ENCODE assay signal across 13 mouse cellular contexts in genomic region chr4:107354543-107354942, GRCm38 (mm10). TPM values are rescaled to one million over a fixed set of nuclear protein-coding genes. Genes with fewer than 3 reads are reported as not detected.
DNase-seq lines count a peak whose midpoint lies in the region; ATAC-seq and TF ChIP-seq lines count a peak whose summit lies in the region.
"Had no signal": no experiment of that assay in that cellular context is flagged by ENCODE, and none has a peak within 500 bp of the region (broad histone marks: within the 10 kb centered on the region; RNA-seq: fewer than 3 reads in every experiment).

No protein-coding gene starts in this region.

- H3K9me3 ChIP-seq in hindbrain, embryonic 13.5 days, result no peaks in the 10 kb centered on the region
- H3K9me3 ChIP-seq in hindbrain, embryonic 11.5 days (ENCODE audit: control insufficient read depth, low read length), result no peaks in the 10 kb centered on the region
- no peaks in the 10 kb centered on the region for H3K9me3 ChIP-seq in kidney, postnatal 0 days (replicated peaks; ENCODE audit: low read length)
- no peaks in the 10 kb centered on the region for H3K9me3 ChIP-seq in neural tube, embryonic 13.5 days
- H3K9me3 ChIP-seq: limb, embryonic 12.5 days; lung, embryonic 15.5 days; midbrain, embryonic 12.5 days had no signal

- no peak for DNase-seq in hindbrain, embryonic 11.5 days (ENCODE audit: low spot score)
- DNase-seq in embryo, embryonic 11.5 days (ENCODE audit: low read depth, low spot score), result peak; percentile 67
- DNase-seq in kidney, postnatal 0 days (ENCODE audit: low spot score), result peak; percentile 94
- DNase-seq in layer of hippocampus, postnatal 10 days (ENCODE audit: low spot score in 2 of 2), result no peak
- DNase-seq in cerebellum, postnatal 14 days, result no peak
- DNase-seq: cerebellum, postnatal 10 days; gastrocnemius, postnatal 10 days had no signal

- H3K27ac ChIP-seq in hindbrain, embryonic 13.5 days, result peak overlapping the region; percentile 52
- no peak overlapping the region for H3K27ac ChIP-seq in hindbrain, embryonic 11.5 days (ENCODE audit: low read depth, low read length)
- H3K27ac ChIP-seq in kidney, postnatal 0 days, result peak overlapping the region; percentile 67; the same call in 1 of the 2 replicates
- H3K27ac ChIP-seq in neural tube, embryonic 13.5 days (replicated peaks), result peak overlapping the region; percentile 85
- H3K27ac ChIP-seq: limb, embryonic 12.5 days; lung, embryonic 15.5 days; midbrain, embryonic 12.5 days had no signal

- peaks cover 25% of the 10 kb centered on the region for H3K36me3 ChIP-seq in hindbrain, embryonic 13.5 days
- H3K36me3 ChIP-seq in hindbrain, embryonic 11.5 days (ENCODE audit: control insufficient read depth, insufficient read depth, low read length), result no peaks in the 10 kb centered on the region
- 0 out of 2 replicates have a peak, but pooled peaks cover 4% of the 10 kb centered on the region for H3K36me3 ChIP-seq in kidney, postnatal 0 days (ENCODE audit: insufficient read depth, low read length)
- H3K36me3 ChIP-seq in neural tube, embryonic 13.5 days, result peaks cover 2% of the 10 kb centered on the region
- H3K36me3 ChIP-seq: lung, embryonic 15.5 days had no signal

- ATAC-seq in hindbrain, embryonic 13.5 days (ENCODE audit: low FRiP score), result peak; percentile 80
- no peak for ATAC-seq in hindbrain, embryonic 11.5 days (ENCODE audit: low FRiP score)
- peak; percentile 80 for ATAC-seq in kidney, postnatal 0 days (replicated peaks; ENCODE audit: low FRiP score, low read depth)
- ATAC-seq in neural tube, embryonic 13.5 days (ENCODE audit: low read depth), result peak; percentile 90
- ATAC-seq in megakaryocyte-erythroid progenitor cell, adult 5-6 weeks (replicated peaks; ENCODE audit: low FRiP score, low TSS enrichment, poor library complexity, severe bottlenecking), result no peak

- TF ChIP-seq CTCF in kidney, postnatal 0 days (IDR thresholded peaks at IDR 0.05; ENCODE audit: low read depth), result no peak

- H3K4me1 ChIP-seq in hindbrain, embryonic 13.5 days (replicated peaks), result peaks cover 12% of the 10 kb centered on the region
- H3K4me1 ChIP-seq in hindbrain, embryonic 11.5 days (replicated peaks; ENCODE audit: control insufficient read depth, insufficient read depth, low read length), result no peaks in the 10 kb centered on the region
- peaks cover 8% of the 10 kb centered on the region for H3K4me1 ChIP-seq in kidney, postnatal 0 days (replicated peaks; ENCODE audit: insufficient read depth, low read length)
- peaks cover 20% of the 10 kb centered on the region for H3K4me1 ChIP-seq in neural tube, embryonic 13.5 days (replicated peaks)
- H3K4me1 ChIP-seq: midbrain, embryonic 12.5 days had no signal

- 29% methylated on average over 4 of the region's 4 CpGs for WGBS in hindbrain, embryonic 13.5 days
- WGBS in hindbrain, embryonic 11.5 days, result 49% methylated on average over 4 of the region's 4 CpGs
- 1% methylated on average over 4 of the region's 4 CpGs for WGBS in kidney, postnatal 0 days
- WGBS in neural tube, embryonic 13.5 days, result 4% methylated on average over 4 of the region's 4 CpGs

- H3K27me3 ChIP-seq in hindbrain, embryonic 13.5 days, result no peaks in the 10 kb centered on the region
- no peaks in the 10 kb centered on the region for H3K27me3 ChIP-seq in hindbrain, embryonic 11.5 days (ENCODE audit: control insufficient read depth, insufficient read depth, low read length)
- no peaks in the 10 kb centered on the region for H3K27me3 ChIP-seq in kidney, postnatal 0 days (ENCODE audit: insufficient read depth, low read length)
- no peaks in the 10 kb centered on the region for H3K27me3 ChIP-seq in neural tube, embryonic 13.5 days
- H3K27me3 ChIP-seq: limb, embryonic 12.5 days; lung, embryonic 15.5 days; midbrain, embryonic 12.5 days had no signal

- no peak overlapping the region for H3K4me3 ChIP-seq in hindbrain, embryonic 13.5 days
- no peak overlapping the region for H3K4me3 ChIP-seq in hindbrain, embryonic 11.5 days (ENCODE audit: low read depth, low read length)
- H3K4me3 ChIP-seq in kidney, postnatal 0 days (replicated peaks; ENCODE audit: low read depth, low read length), result no peak overlapping the region
- H3K4me3 ChIP-seq in neural tube, embryonic 13.5 days, result no peak overlapping the region
- H3K4me3 ChIP-seq: limb, embryonic 12.5 days; lung, embryonic 15.5 days; midbrain, embryonic 12.5 days had no signal

- peak overlapping the region; percentile 39 for H3K9ac ChIP-seq in hindbrain, embryonic 13.5 days
- no peak overlapping the region for H3K9ac ChIP-seq in hindbrain, embryonic 11.5 days (ENCODE audit: low read depth, low read length)
- no peak overlapping the region for H3K9ac ChIP-seq in kidney, postnatal 0 days (ENCODE audit: low read depth, low read length)
- H3K9ac ChIP-seq in neural tube, embryonic 13.5 days, result peak overlapping the region; percentile 54
- H3K9ac ChIP-seq: limb, embryonic 12.5 days; lung, embryonic 15.5 days; midbrain, embryonic 12.5 days had no signal

- H3K4me2 ChIP-seq in hindbrain, embryonic 13.5 days, result no peak overlapping the region
- no peak overlapping the region for H3K4me2 ChIP-seq in hindbrain, embryonic 11.5 days (replicated peaks; ENCODE audit: low read depth, low read length)
- H3K4me2 ChIP-seq in kidney, postnatal 0 days (ENCODE audit: low read length), result no peak overlapping the region
- H3K4me2 ChIP-seq in neural tube, embryonic 13.5 days, result no peak overlapping the region
- H3K4me2 ChIP-seq: limb, embryonic 12.5 days; lung, embryonic 15.5 days; midbrain, embryonic 12.5 days had no signal

RNA-seq across cellular contexts. Expression of gene Ndc1, which starts 13.0 kb away (rescaled TPM):
- polyA plus RNA-seq in hindbrain, embryonic 13.5 days (2015; fragmentation: Nextera tagmentation; extraction: Ambion mirVana), result 17.3 and 18.5 TPM in 2 replicates
- polyA plus RNA-seq in hindbrain, embryonic 11.5 days (2014; fragmentation: Nextera tagmentation; extraction: Ambion mirVana), result 34.2 and 42.8 TPM in 2 replicates
- polyA plus RNA-seq in kidney, postnatal 0 days (2015; fragmentation: Nextera tagmentation; extraction: Ambion mirVana), result 19.0 and 21.1 TPM in 2 replicates
- polyA plus RNA-seq in neural tube, embryonic 13.5 days (2015; fragmentation: Nextera tagmentation; extraction: Ambion mirVana), result 17.1 and 18.7 TPM in 2 replicates
- 51.5 and 55.8 TPM in 2 replicates for total RNA-seq in megakaryocyte-erythroid progenitor cell, adult 5-6 weeks (2014; fragmentation: Nextera tagmentation)
- total RNA-seq in megakaryocyte-erythroid progenitor cell, adult 5-6 weeks (2017), result 66.9 and 89.3 TPM in 2 replicates
- total RNA-seq in layer of hippocampus, postnatal 10 days (2021), result 10 to 100 TPM; 17.2 to 17.6 TPM

RNA-seq across cellular contexts. Expression of gene Yipf1, which starts 40.4 kb away (rescaled TPM):
- 61.4 and 67.3 TPM in 2 replicates for polyA plus RNA-seq in hindbrain, embryonic 13.5 days (2015; fragmentation: Nextera tagmentation; extraction: Ambion mirVana)
- 46.7 and 47.8 TPM in 2 replicates for polyA plus RNA-seq in hindbrain, embryonic 11.5 days (2014; fragmentation: Nextera tagmentation; extraction: Ambion mirVana)
- 67.5 and 68.8 TPM in 2 replicates for polyA plus RNA-seq in kidney, postnatal 0 days (2015; fragmentation: Nextera tagmentation; extraction: Ambion mirVana)
- 63.0 and 63.5 TPM in 2 replicates for polyA plus RNA-seq in neural tube, embryonic 13.5 days (2015; fragmentation: Nextera tagmentation; extraction: Ambion mirVana)
- total RNA-seq in megakaryocyte-erythroid progenitor cell, adult 5-6 weeks (2014; fragmentation: Nextera tagmentation), result 42.2 and 42.5 TPM in 2 replicates
- 26.5 and 26.6 TPM in 2 replicates for total RNA-seq in megakaryocyte-erythroid progenitor cell, adult 5-6 weeks (2017)
- total RNA-seq in layer of hippocampus, postnatal 10 days (2021), result 10 to 100 TPM; 46.9 to 49.1 TPM

RNA-seq across cellular contexts. Expression of gene Dio1, which starts 47.6 kb away (rescaled TPM):
- not detected in 2 replicates for polyA plus RNA-seq in hindbrain, embryonic 13.5 days (2015; fragmentation: Nextera tagmentation; extraction: Ambion mirVana)
- polyA plus RNA-seq in hindbrain, embryonic 11.5 days (2014; fragmentation: Nextera tagmentation; extraction: Ambion mirVana), result not detected in 2 replicates
- 2.3 and 3.1 TPM in 2 replicates for polyA plus RNA-seq in kidney, postnatal 0 days (2015; fragmentation: Nextera tagmentation; extraction: Ambion mirVana)
- polyA plus RNA-seq in neural tube, embryonic 13.5 days (2015; fragmentation: Nextera tagmentation; extraction: Ambion mirVana), result not detected in 2 replicates
- total RNA-seq in megakaryocyte-erythroid progenitor cell, adult 5-6 weeks (2014; fragmentation: Nextera tagmentation), result not detected in 2 replicates
- not detected in 2 replicates for total RNA-seq in megakaryocyte-erythroid progenitor cell, adult 5-6 weeks (2017)
- total RNA-seq in layer of hippocampus, postnatal 10 days (2021), result not detected
- polyA plus RNA-seq: limb, embryonic 12.5 days; midbrain, embryonic 12.5 days had no signal

Comparison
In these comparisons a context has a peak if more than half of its experiments do, and no peak if none do; other contexts are left out.
1. ATAC-seq: peak in hindbrain, embryonic 13.5 days (single experiment), kidney, postnatal 0 days (single experiment) and neural tube, embryonic 13.5 days (single experiment); none in hindbrain, embryonic 11.5 days (single experiment) and megakaryocyte-erythroid progenitor cell, adult 5-6 weeks (single experiment).
2. H3K9ac ChIP-seq: peak in hindbrain, embryonic 13.5 days (single experiment) and neural tube, embryonic 13.5 days (single experiment); none in hindbrain, embryonic 11.5 days (single experiment) and kidney, postnatal 0 days (single experiment).
3. DNase-seq: peak in embryo, embryonic 11.5 days (single experiment) and kidney, postnatal 0 days (single experiment); none in hindbrain, embryonic 11.5 days (single experiment), layer of hippocampus, postnatal 10 days (0 of 2) and cerebellum, postnatal 14 days (0 of 2).